In the genomic region with DNA sequence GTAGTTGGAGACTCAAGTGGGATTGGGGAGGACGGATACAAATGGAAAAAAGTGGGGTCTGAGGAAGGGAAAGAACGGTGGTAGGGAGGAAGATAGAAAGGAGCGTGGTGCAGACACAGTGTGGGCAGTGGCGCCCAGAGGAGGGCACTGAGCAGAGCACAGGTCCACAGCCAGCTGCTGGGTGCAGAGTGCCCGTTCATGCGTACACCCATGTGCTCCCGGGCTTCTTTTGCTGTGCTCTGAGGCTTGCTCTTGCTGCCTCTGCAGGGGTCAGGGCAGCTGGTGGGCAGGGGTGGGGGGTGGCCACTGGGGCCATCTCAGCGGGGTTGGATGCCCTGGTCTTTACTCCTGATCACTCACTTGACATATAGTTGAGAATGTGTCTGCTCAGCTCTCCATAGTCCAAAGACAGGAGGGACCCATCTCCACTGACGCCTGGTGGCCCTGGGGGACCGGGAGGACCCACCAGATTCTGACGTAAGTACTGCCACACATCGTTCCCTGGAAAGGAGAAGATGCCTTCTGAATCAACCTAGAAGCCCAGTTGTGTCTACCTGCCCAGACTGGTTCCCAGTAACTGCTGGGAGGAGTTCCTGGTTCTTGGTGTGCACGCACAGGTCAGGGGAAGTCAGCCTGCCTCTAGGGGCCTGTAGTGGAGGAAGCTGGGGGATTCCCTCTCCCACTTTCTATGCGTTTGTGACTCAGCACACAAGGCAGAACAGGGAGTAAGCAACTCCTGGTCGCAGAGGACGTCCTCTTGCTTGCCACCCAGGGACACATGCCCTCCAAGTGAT, we compare ENCODE assay signal across 28 mouse cellular contexts. TPM values are rescaled to one million over a fixed set of nuclear protein-coding genes. Genes with fewer than 3 reads are reported as not detected.
DNase-seq lines count a peak whose midpoint lies in the region; ATAC-seq and TF ChIP-seq lines count a peak whose summit lies in the region.
"Had no signal": no experiment of that assay in that cellular context is flagged by ENCODE, and none has a peak within 500 bp of the region (broad histone marks: within the 10 kb centered on the region; RNA-seq: fewer than 3 reads in every experiment).

No protein-coding gene starts in this region.

- H3K27ac ChIP-seq in forebrain, embryonic 10.5 days = no peak overlapping the region; the same call in 1 of the 2 replicates
- H3K27ac ChIP-seq in forebrain, embryonic 11.5 days (ENCODE audit: low read depth, low read length) = no peak overlapping the region
- no peak overlapping the region for H3K27ac ChIP-seq in embryonic facial prominence, embryonic 10.5 days (replicated peaks)
- no peak overlapping the region for H3K27ac ChIP-seq in stomach, postnatal 0 days (replicated peaks)
- H3K27ac ChIP-seq: embryonic facial prominence, embryonic 15.5 days; heart, adult 2 months; hindbrain, embryonic 14.5 days; intestine, embryonic 15.5 days; neural tube, embryonic 12.5 days had no signal

- peak; percentile 13 for DNase-seq in forebrain, embryonic 10.5 days (ENCODE audit: extremely low spot score, low spot score)
- no peak for DNase-seq in forebrain, embryonic 11.5 days (ENCODE audit: low spot score)
- DNase-seq in lung, postnatal 10 days = peak; percentile 1
- DNase-seq in lung, adult 18-20 months = no peak
- DNase-seq in embryonic facial prominence, embryonic 10.5 days (ENCODE audit: low spot score) = peak; percentile 6
- DNase-seq in stomach, postnatal 0 days (ENCODE audit: low spot score) = peak; percentile 13
- DNase-seq in left cerebral cortex, adult 8-10 months (ENCODE audit: low spot score in 2 of 2) = no peak
- DNase-seq: adrenal gland, adult 2 months; cerebellum, adult 11 months; cerebellum, postnatal 25 days; gastrocnemius, postnatal 14 days; heart, postnatal 4 days; kidney, adult 9 months; kidney, postnatal 36 days; layer of hippocampus, postnatal 36 days; lung, postnatal 14 days; midbrain, embryonic 14.5 days; right cerebral cortex, postnatal 25 days; spleen, adult 18-20 months; thymus, postnatal 36 days had no signal

- H3K27me3 ChIP-seq in forebrain, embryonic 10.5 days (ENCODE audit: poor library complexity, severe bottlenecking) = no peaks in the 10 kb centered on the region
- no peaks in the 10 kb centered on the region for H3K27me3 ChIP-seq in forebrain, embryonic 11.5 days (ENCODE audit: control insufficient read depth, insufficient read depth, low read length)
- no peaks in the 10 kb centered on the region for H3K27me3 ChIP-seq in embryonic facial prominence, embryonic 10.5 days (replicated peaks; ENCODE audit: low read depth, poor library complexity, severe bottlenecking)
- no peaks in the 10 kb centered on the region for H3K27me3 ChIP-seq in stomach, postnatal 0 days (ENCODE audit: control insufficient read depth, insufficient read depth, low read length)
- H3K27me3 ChIP-seq: embryonic facial prominence, embryonic 15.5 days; intestine, embryonic 15.5 days; neural tube, embryonic 12.5 days; Patski had no signal

- no peak for ATAC-seq in forebrain, embryonic 11.5 days (replicated peaks; ENCODE audit: low FRiP score)
- ATAC-seq in stomach, postnatal 0 days (ENCODE audit: low FRiP score, low TSS enrichment) = no peak
- ATAC-seq: forebrain, embryonic 16.5 days; intestine, embryonic 15.5 days; Patski had no signal

- WGBS in forebrain, embryonic 10.5 days = 92% methylated on average over 16 of the region's 16 CpGs
- 89% methylated on average over 16 of the region's 16 CpGs for WGBS in forebrain, embryonic 11.5 days
- 87% methylated on average over 16 of the region's 16 CpGs for WGBS in embryonic facial prominence, embryonic 10.5 days
- 81% methylated on average over 16 of the region's 16 CpGs for WGBS in stomach, postnatal 0 days

- H3K4me1 ChIP-seq in forebrain, embryonic 10.5 days = peaks cover 4% of the 10 kb centered on the region
- H3K4me1 ChIP-seq in forebrain, embryonic 11.5 days (replicated peaks; ENCODE audit: control insufficient read depth, insufficient read depth, low read length) = no peaks in the 10 kb centered on the region
- H3K4me1 ChIP-seq in embryonic facial prominence, embryonic 10.5 days = peaks cover 4% of the 10 kb centered on the region; the same call in 1 of the 2 replicates
- no peaks in the 10 kb centered on the region for H3K4me1 ChIP-seq in stomach, postnatal 0 days (replicated peaks; ENCODE audit: control insufficient read depth, insufficient read depth)
- H3K4me1 ChIP-seq: intestine, embryonic 15.5 days; neural tube, embryonic 12.5 days had no signal

- no peak for TF ChIP-seq EP300 in stomach, postnatal 0 days (optimal IDR thresholded peaks at IDR 0.05)

- no peak overlapping the region for H3K4me2 ChIP-seq in forebrain, embryonic 11.5 days (ENCODE audit: low read depth, low read length, severe bottlenecking)
- no peak overlapping the region for H3K4me2 ChIP-seq in stomach, postnatal 0 days (replicated peaks; ENCODE audit: low read depth)
- H3K4me2 ChIP-seq: embryonic facial prominence, embryonic 15.5 days; hindbrain, embryonic 14.5 days; intestine, embryonic 15.5 days; neural tube, embryonic 12.5 days had no signal

- H3K9me3 ChIP-seq in forebrain, embryonic 10.5 days = no peaks in the 10 kb centered on the region
- no peaks in the 10 kb centered on the region for H3K9me3 ChIP-seq in forebrain, embryonic 11.5 days (ENCODE audit: control insufficient read depth, low read length)
- H3K9me3 ChIP-seq in embryonic facial prominence, embryonic 10.5 days = no peaks in the 10 kb centered on the region
- H3K9me3 ChIP-seq in stomach, postnatal 0 days (ENCODE audit: control insufficient read depth, low read length) = no peaks in the 10 kb centered on the region
- H3K9me3 ChIP-seq: embryonic facial prominence, embryonic 15.5 days; G1E; intestine, embryonic 15.5 days; neural tube, embryonic 12.5 days had no signal

- H3K9ac ChIP-seq in forebrain, embryonic 11.5 days (ENCODE audit: low read length) = no peak overlapping the region
- no peak overlapping the region for H3K9ac ChIP-seq in stomach, postnatal 0 days (ENCODE audit: low read length)
- H3K9ac ChIP-seq: embryonic facial prominence, embryonic 15.5 days; hindbrain, embryonic 14.5 days; intestine, embryonic 15.5 days; neural tube, embryonic 12.5 days had no signal

- peaks cover 19% of the 10 kb centered on the region for H3K36me3 ChIP-seq in forebrain, embryonic 10.5 days (replicated peaks)
- no peaks in the 10 kb centered on the region for H3K36me3 ChIP-seq in forebrain, embryonic 11.5 days (ENCODE audit: control insufficient read depth, insufficient read depth, low read length)
- peaks cover 15% of the 10 kb centered on the region for H3K36me3 ChIP-seq in embryonic facial prominence, embryonic 10.5 days (replicated peaks)
- H3K36me3 ChIP-seq in stomach, postnatal 0 days (ENCODE audit: control insufficient read depth, insufficient read depth, low read length) = no peaks in the 10 kb centered on the region

- no peak for TF ChIP-seq CTCF in stomach, postnatal 0 days (IDR thresholded peaks at IDR 0.05; ENCODE audit: low read depth)

- H3K4me3 ChIP-seq in forebrain, embryonic 10.5 days = no peak overlapping the region
- H3K4me3 ChIP-seq in forebrain, embryonic 11.5 days (ENCODE audit: low read depth, low read length) = no peak overlapping the region
- H3K4me3 ChIP-seq in embryonic facial prominence, embryonic 10.5 days = no peak overlapping the region
- no peak overlapping the region for H3K4me3 ChIP-seq in stomach, postnatal 0 days (ENCODE audit: low read depth, low read length)
- H3K4me3 ChIP-seq: embryonic facial prominence, embryonic 15.5 days; heart, adult 2 months; intestine, embryonic 15.5 days; neural tube, embryonic 12.5 days had no signal

RNA-seq across cellular contexts. Expression of gene Col17a1, which starts 41.3 kb away (rescaled TPM):
- polyA plus RNA-seq in forebrain, embryonic 10.5 days (2016; fragmentation: Nextera tagmentation; extraction: Ambion mirVana) = 0.21 and 0.22 TPM in 2 replicates
- 0.61 and 1.1 TPM in 2 replicates for polyA plus RNA-seq in forebrain, embryonic 11.5 days (2014; fragmentation: Nextera tagmentation; extraction: Ambion mirVana)
- 0.40 and 1.6 TPM in 2 replicates for polyA plus RNA-seq in embryonic facial prominence, embryonic 10.5 days (2016; fragmentation: Nextera tagmentation; extraction: Ambion mirVana)
- 13.9 and 20.1 TPM in 2 replicates for polyA plus RNA-seq in stomach, postnatal 0 days (2015; fragmentation: Nextera tagmentation; extraction: Ambion mirVana)
- total RNA-seq in left cerebral cortex, adult 8-10 months (2022) = under 1 TPM; 0.33 to 0.74 (median 0.47) TPM
- total RNA-seq: adrenal gland, adult 2 months had no signal
- polyA plus RNA-seq: G1E had no signal

Comparison
In these comparisons a context has a peak if more than half of its experiments do, and no peak if none do; other contexts are left out.
1. DNase-seq: peak in forebrain, embryonic 10.5 days (single experiment), lung, postnatal 10 days (single experiment), embryonic facial prominence, embryonic 10.5 days (single experiment) and stomach, postnatal 0 days (single experiment); none in forebrain, embryonic 11.5 days (single experiment), lung, adult 18-20 months (0 of 2) and left cerebral cortex, adult 8-10 months (0 of 2).